Mouse (Mus musculus) CH12.LX (cell line): ENCODE measurements around the gene Fam117a. TPM values are rescaled to one million over a fixed set of nuclear protein-coding genes. Genes with fewer than 3 reads are reported as not detected.

Experiments used
- DNase-seq: peaks from one replicate; pipeline ENCODE4 v3.0.0-alpha.2; 2013; ENCODE audit errors: extremely low read depth
- H3K27ac ChIP-seq: 2 replicates; pipeline ENCODE4 v1.5.1; 2012; ENCODE audit warnings: low read depth, mild to moderate bottlenecking, control low read depth, moderate library complexity; ENCODE audit not compliant: insufficient read depth
- H3K27me3 ChIP-seq: replicated peaks from 2 replicates; pipeline ENCODE3; 2012; ENCODE audit warnings: inconsistent platforms
- H3K36me3 ChIP-seq, 2 experiments: replicated peaks in 1 of 2; 2 replicates each; pipeline versions ENCODE3 to v1.6.1; 2012; ENCODE audit warnings: inconsistent platforms in 1 of 2, low read length in 1 of 2, mild to moderate bottlenecking in 1 of 2, mixed read lengths in 1 of 2, moderate library complexity in 1 of 2; ENCODE audit not compliant: control insufficient read depth in 1 of 2, insufficient read depth in 1 of 2
- H3K4me1 ChIP-seq, 2 experiments: 2 replicates each; pipeline ENCODE4 v1.6.1; 2012; ENCODE audit warnings: inconsistent platforms in 1 of 2, moderate library complexity in 1 of 2; ENCODE audit not compliant: insufficient read depth in 2 of 2, control insufficient read depth in 1 of 2
- H3K4me2 ChIP-seq: 2 replicates; pipeline ENCODE4 v1.6.1; 2012; ENCODE audit warnings: low read depth, mild to moderate bottlenecking, control low read depth; ENCODE audit not compliant: poor library complexity, insufficient read depth, severe bottlenecking
- H3K4me3 ChIP-seq, 3 experiments: fragments of 150-350 bp in 1 of 3; sonication (generic) in 1 of 3; replicated peaks in 1 of 3; 2 replicates each; pipeline versions ENCODE3 to v1.5.1; 2011 to 2012; ENCODE audit warnings: low read depth in 2 of 3, low read length in 2 of 3, mild to moderate bottlenecking in 2 of 3, moderate library complexity in 2 of 3, control low read depth in 1 of 3, improper control_type of control experiment in 1 of 3, inconsistent platforms in 1 of 3, mixed read lengths in 1 of 3; ENCODE audit not compliant: poor library complexity in 1 of 3
- H3K79me2 ChIP-seq: replicated peaks from 2 replicates; pipeline ENCODE4 v1.6.1; 2012; ENCODE audit warnings: mild to moderate bottlenecking, moderate library complexity; ENCODE audit not compliant: control insufficient read depth, poor library complexity, insufficient read depth, severe bottlenecking; ENCODE audit errors: extremely low read depth
- H3K9ac ChIP-seq: 2 replicates; pipeline ENCODE4 v1.6.1; 2012; ENCODE audit warnings: low read depth, mild to moderate bottlenecking, control low read depth, moderate library complexity; ENCODE audit not compliant: insufficient read depth
- H3K9me3 ChIP-seq: replicated peaks from 2 replicates; pipeline ENCODE3; 2012; ENCODE audit warnings: low read length, inconsistent platforms, mixed read lengths
- BHLHE40 ChIP-seq: IDR thresholded peaks from 2 replicates; pipeline ENCODE4 v1.6.1; 2011; ENCODE audit warnings: mild to moderate bottlenecking, low read depth, low read length, improper control_type of control experiment
- CHD1 ChIP-seq: IDR thresholded peaks from 2 replicates; pipeline ENCODE4 v1.6.1; 2012; ENCODE audit warnings: low read depth, low read length, improper control_type of control experiment, inconsistent platforms
- CHD2 ChIP-seq: IDR thresholded peaks from 2 replicates; pipeline ENCODE4 v1.6.1; 2011; ENCODE audit warnings: low read length, improper control_type of control experiment
- CTCF ChIP-seq, 2 experiments: IDR thresholded peaks in 1 of 2; conservative IDR thresholded peaks in 1 of 2; 2 replicates each; pipeline ENCODE4 v1.5.1; 2011 to 2012; ENCODE audit warnings: low read depth in 2 of 2, low read length in 2 of 2, improper control_type of control experiment in 1 of 2, inconsistent platforms in 1 of 2, mild to moderate bottlenecking in 1 of 2, moderate library complexity in 1 of 2
- ELF1 ChIP-seq: IDR thresholded peaks from 2 replicates; pipeline ENCODE4 v1.6.1; 2014; ENCODE audit warnings: low read depth, mild to moderate bottlenecking, inconsistent platforms, low read length, improper control_type of control experiment
- EP300 ChIP-seq: IDR thresholded peaks from 2 replicates; pipeline ENCODE4 v1.6.1; 2011; ENCODE audit warnings: low read length, improper control_type of control experiment
- GABPA ChIP-seq: IDR thresholded peaks from 2 replicates; pipeline ENCODE4 v1.6.1; 2012; ENCODE audit warnings: low read depth, low read length, improper control_type of control experiment, inconsistent platforms; ENCODE audit not compliant: insufficient replicate concordance
- HCFC1 ChIP-seq: IDR thresholded peaks from 2 replicates; pipeline ENCODE4 v1.6.1; 2012; ENCODE audit warnings: low read depth, mild to moderate bottlenecking, inconsistent platforms, low read length, improper control_type of control experiment
- IRF4 ChIP-seq: IDR thresholded peaks from 2 replicates; pipeline ENCODE4 v1.6.1; 2014; ENCODE audit warnings: low read depth, mild to moderate bottlenecking, inconsistent platforms, low read length, improper control_type of control experiment
- JUN ChIP-seq: IDR thresholded peaks from 2 replicates; pipeline ENCODE4 v1.6.1; 2011; ENCODE audit warnings: low read depth, mild to moderate bottlenecking, low read length, improper control_type of control experiment, moderate library complexity; ENCODE audit not compliant: insufficient read depth
- JUND ChIP-seq: conservative IDR thresholded peaks from 2 replicates; pipeline ENCODE4 v1.6.1; 2011; ENCODE audit warnings: low read depth, low read length, improper control_type of control experiment
- MAFK ChIP-seq: IDR thresholded peaks from 2 replicates; pipeline ENCODE4 v1.6.1; 2011; ENCODE audit warnings: low read length, improper control_type of control experiment; ENCODE audit not compliant: insufficient replicate concordance
- MAX ChIP-seq: IDR thresholded peaks from 2 replicates; pipeline ENCODE4 v1.6.1; 2011; ENCODE audit warnings: low read length, improper control_type of control experiment
- MEF2A ChIP-seq: IDR thresholded peaks from 2 replicates; pipeline ENCODE4 v1.6.1; 2014; ENCODE audit warnings: low read depth, mild to moderate bottlenecking, inconsistent platforms, low read length, improper control_type of control experiment, borderline replicate concordance
- MYC ChIP-seq: IDR thresholded peaks from 2 replicates; pipeline ENCODE4 v1.6.1; 2011; ENCODE audit warnings: low read depth, mild to moderate bottlenecking, improper control_type of control experiment, low read length
- NELFE ChIP-seq: IDR thresholded peaks from 2 replicates; pipeline ENCODE4 v1.6.1; 2011; ENCODE audit warnings: low read depth, low read length, improper control_type of control experiment
- POLR2AphosphoS2 ChIP-seq: IDR thresholded peaks from 2 replicates; pipeline ENCODE4 v1.6.1; 2011; ENCODE audit warnings: low read depth, low read length, improper control_type of control experiment
- RAD21 ChIP-seq: IDR thresholded peaks from 2 replicates; pipeline ENCODE4 v1.6.1; 2011; ENCODE audit warnings: low read depth, mild to moderate bottlenecking, low read length, improper control_type of control experiment, moderate library complexity
- SIN3A ChIP-seq: IDR thresholded peaks from 2 replicates; pipeline ENCODE4 v1.6.1; 2012; ENCODE audit warnings: low read length, improper control_type of control experiment, inconsistent platforms
- TCF12 ChIP-seq: IDR thresholded peaks from 2 replicates; pipeline ENCODE4 v1.6.1; 2014; ENCODE audit warnings: low read depth, mild to moderate bottlenecking, inconsistent platforms, low read length, improper control_type of control experiment
- UBTF ChIP-seq: IDR thresholded peaks from 2 replicates; pipeline ENCODE4 v1.6.1; 2012; ENCODE audit warnings: low read depth, mild to moderate bottlenecking, inconsistent platforms, low read length, improper control_type of control experiment, moderate library complexity
- USF1 ChIP-seq: IDR thresholded peaks from 2 replicates; pipeline ENCODE4 v1.6.1; 2014; ENCODE audit warnings: low read depth, mild to moderate bottlenecking, inconsistent platforms, low read length, improper control_type of control experiment
- USF2 ChIP-seq: conservative IDR thresholded peaks from 2 replicates; pipeline ENCODE4 v1.6.1; 2011; ENCODE audit warnings: low read depth, low read length, improper control_type of control experiment
- ZC3H11A ChIP-seq: IDR thresholded peaks from 2 replicates; pipeline ENCODE4 v1.6.1; 2012; ENCODE audit warnings: low read depth, mild to moderate bottlenecking, inconsistent platforms, low read length, improper control_type of control experiment
- ZKSCAN1 ChIP-seq: IDR thresholded peaks from 2 replicates; pipeline ENCODE4 v1.6.1; 2012; ENCODE audit warnings: low read depth, inconsistent platforms, low read length, improper control_type of control experiment, borderline replicate concordance
- dilution Hi-C: fragments of 300-500 bp; cut with MboI; formaldehyde crosslinking; loops from 2 replicates; pipeline ENCODE4 v1.14.3; 2020; ENCODE audit warnings: low sequenced_read_pairs; ENCODE audit not compliant: extremely low pct_unique_long_range_greater_than_20kb, extremely low pct_ligation_motif_present
- in situ Hi-C: fragments of 300-500 bp; cut with MboI; formaldehyde crosslinking; loops from 3 replicates; pipeline ENCODE4 v1.14.3; 2019; ENCODE audit warnings: low sequenced_read_pairs, low pct_ligation_motif_present, low pct_unique_long_range_greater_than_20kb, mixed read lengths
- polyA plus RNA-seq: library from polyadenylated mRNA; unstranded; fragments of >175 nt; gene quantifications from 2 replicates; pipeline ENCODE4 v1.2.1, GENCODE M21; 2012; ENCODE audit warnings: low read depth; ENCODE audit not compliant: insufficient read length
- total RNA-seq, 2 experiments: library from RNA; depleted of rRNA; stranded (reverse); fragments of 300-350 nt in 1 of 2; fragments of >200 nt in 1 of 2; gene quantifications; 2 replicates each; pipeline ENCODE4 v1.2.3; 2012 to 2014

The Fam117a gene
- total and polyA plus RNA-seq, 3 experiments, result 0.54 to 2.2 (median 0.91) TPM

DNA sequence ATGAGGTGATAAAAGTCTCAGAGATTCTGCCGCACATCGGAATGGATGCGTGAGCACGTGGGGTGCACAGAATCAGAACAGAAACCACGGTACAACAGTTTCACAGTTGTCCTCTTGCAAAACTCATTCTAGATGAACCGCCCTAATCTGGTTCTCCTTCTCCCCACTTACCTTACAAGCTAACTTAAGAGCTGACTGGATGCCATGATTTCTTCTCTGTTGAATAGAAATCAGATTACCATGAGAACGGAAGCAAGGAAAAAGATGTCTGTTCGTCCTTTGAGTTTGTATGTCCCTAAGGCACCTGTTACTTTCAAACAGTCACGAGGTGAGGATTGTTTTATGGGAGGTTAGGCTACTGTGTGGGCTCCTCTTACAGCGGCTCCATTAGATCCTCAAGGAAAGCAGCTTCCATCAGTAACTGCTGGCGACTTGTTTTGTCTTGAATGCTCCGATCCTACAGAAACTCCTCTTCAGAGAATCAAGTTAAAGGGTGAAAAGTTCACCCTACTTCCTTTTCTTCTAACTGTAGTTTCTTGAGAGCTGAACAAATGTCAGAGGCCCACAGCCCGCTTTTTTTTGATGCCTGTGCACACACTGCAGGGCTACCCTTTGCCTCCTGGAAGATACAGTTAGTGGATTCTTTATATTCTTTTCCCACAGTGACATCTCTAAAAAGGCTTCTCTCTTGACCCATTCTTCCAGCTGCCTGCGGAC, 17.6 kb downstream of the Fam117a start (continued):
- TF ChIP-seq RAD21 (no peak), UBTF (no peak), ZC3H11A (no peak), POLR2AphosphoS2 (no peak), USF1 (no peak), MYC (peak; percentile 85), NELFE (no peak), ELF1 (no peak), BHLHE40 (peak; percentile 79), CTCF (conservative IDR thresholded peaks at IDR 0.05 in 1 of 2, IDR thresholded peaks at IDR 0.05 in 1 of 2; ENCODE audit: low read depth in 2 of 2, low read length in 2 of 2) (no peak), EP300 (peak; percentile 44; the same call in 1 of the 2 replicates), JUN (no peak), SIN3A (peak; percentile 58; the same call in 1 of the 2 replicates), CHD2 (no peak), GABPA (no peak), HCFC1 (no peak), USF2 (peak; percentile 38; the same call in 1 of the 2 replicates), MAX (peak; percentile 87; the same call in 1 of the 2 replicates), MEF2A (no peak)

DNA sequence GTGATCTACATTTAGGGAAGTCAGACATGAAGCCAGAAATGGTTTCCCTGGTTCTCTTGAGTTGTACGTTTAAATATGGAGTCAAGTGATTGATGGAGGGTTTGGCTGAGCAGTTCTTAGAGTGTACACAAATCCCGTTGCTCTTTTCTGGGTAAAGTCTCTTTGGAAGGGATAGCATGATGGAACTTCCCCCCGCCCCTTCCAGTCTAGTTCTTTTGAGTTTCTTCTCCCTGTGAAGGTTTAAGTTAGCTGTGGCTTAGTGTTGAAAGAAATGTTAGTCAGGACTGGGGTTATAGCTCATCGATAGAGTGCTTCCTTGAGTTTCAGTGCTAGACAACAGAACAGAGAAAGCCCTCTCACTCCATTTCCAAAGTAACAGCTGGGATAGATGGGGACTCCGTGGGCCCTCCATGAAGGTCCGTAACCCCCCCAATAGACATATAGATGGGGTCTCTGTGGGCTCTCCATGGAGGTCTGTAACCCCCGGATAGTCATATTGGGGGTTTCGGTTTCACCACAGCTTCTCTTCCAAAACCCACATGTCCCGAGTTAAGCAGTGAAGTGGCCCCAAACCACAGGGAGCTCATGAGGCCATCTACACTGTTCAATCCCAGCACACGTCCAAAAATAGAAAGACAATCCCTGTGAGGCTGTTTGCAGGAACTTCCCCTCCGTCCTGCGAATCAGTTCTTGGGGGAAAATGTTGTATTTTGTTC, 18.3 kb downstream of the Fam117a start:
- no peak overlapping the region for H3K4me3 ChIP-seq
- TF ChIP-seq JUN (no peak), RAD21 (no peak), JUND (peak; percentile 32; the same call in 1 of the 2 replicates), BHLHE40 (peak; percentile 54; the same call in 1 of the 2 replicates), IRF4 (peak; percentile 73), MEF2A (0 out of 2 replicates have a peak, but pooled peaks have one; percentile 53), CHD2 (no peak), TCF12 (0 out of 2 replicates have a peak, but pooled peaks have one; percentile 25), CHD1 (no peak), ELF1 (no peak), EP300 (peak; percentile 66), ZKSCAN1 (no peak), MAFK (peak; percentile 13; the same call in 1 of the 2 replicates)
- TF ChIP-seq, all 38 proteins: peak for 7
- in situ Hi-C loops, result no loop called here

More for the DNA sequence above, 18.3 kb downstream of the Fam117a start:
- Histone ChIP-seq H3K27ac (no peak overlapping the region), H3K4me1 (peaks cover 19 to 23% of the 10 kb centered on the region in 2 experiments), H3K79me2 (no peaks in the 10 kb centered on the region), H3K4me2 (no peak overlapping the region; the same call in 1 of the 2 replicates), H3K9ac (no peak overlapping the region), H3K9me3 (no peaks in the 10 kb centered on the region), H3K27me3 (peaks cover 42% of the 10 kb centered on the region), H3K36me3 (no peaks in the 10 kb centered on the region)
- dilution Hi-C loops, result no loop called here
- DNase-seq, result no peak
